Mouse (Mus musculus): Measurements from ENCODE around the gene Vamp2.

- TF ChIP-seq POLR2A (IDR thresholded peaks at IDR 0.05; ENCODE audit: low read depth, low read length) (no peak), CTCF (IDR thresholded peaks at IDR 0.05; ENCODE audit: extremely low read depth, insufficient read length, insufficient replicate concordance, low read depth, low read length) (no peak)
These were observed 22.9 kb downstream of the Vamp2 start for GRCm38 (mm10) chr11:69111051-69111810.

All from small intestine, adult 2 months (tissue).